Mouse (Mus musculus) MEL (cell line): Measurements from ENCODE around the gene E130308A19Rik.

Source experiments
- CHD2 ChIP-seq: IDR thresholded peaks from 2 replicates; pipeline ENCODE4 v1.6.1; 2011; ENCODE audit warnings: low read length, improper control_type of control experiment
- CTCF ChIP-seq, 3 experiments: IDR thresholded peaks in 2 of 3; conservative IDR thresholded peaks in 1 of 3; 2 replicates each; pipeline ENCODE4 v1.5.1; 2011 to 2012; ENCODE audit warnings: low read length in 3 of 3, low read depth in 2 of 3, mild to moderate bottlenecking in 2 of 3, improper control_type of control experiment in 1 of 3, inconsistent platforms in 1 of 3, mixed read lengths in 1 of 3, moderate library complexity in 1 of 3; ENCODE audit not compliant: control insufficient read depth in 1 of 3, insufficient read depth in 1 of 3, poor library complexity in 1 of 3, severe bottlenecking in 1 of 3
- MYB ChIP-seq: IDR thresholded peaks from 2 replicates; pipeline ENCODE4 v1.6.1; 2011; ENCODE audit warnings: mild to moderate bottlenecking, low read depth, low read length, improper control_type of control experiment
- POLR2A ChIP-seq, 2 experiments: IDR thresholded peaks; 2 replicates each; pipeline ENCODE4 v1.6.1; 2011 to 2012; ENCODE audit warnings: low read length in 2 of 2, mild to moderate bottlenecking in 2 of 2, control low read depth in 1 of 2, improper control_type of control experiment in 1 of 2, low read depth in 1 of 2, moderate library complexity in 1 of 2; ENCODE audit not compliant: control insufficient read depth in 1 of 2, insufficient read depth in 1 of 2, poor library complexity in 1 of 2
- ZC3H11A ChIP-seq: IDR thresholded peaks from 2 replicates; pipeline ENCODE4 v1.6.1; 2012; ENCODE audit warnings: low read depth, mild to moderate bottlenecking, inconsistent platforms, low read length, improper control_type of control experiment
- ZNF384 ChIP-seq: IDR thresholded peaks from 2 replicates; pipeline ENCODE4 v1.6.1; 2012; ENCODE audit warnings: low read depth, mild to moderate bottlenecking, inconsistent platforms, low read length, improper control_type of control experiment

DNA sequence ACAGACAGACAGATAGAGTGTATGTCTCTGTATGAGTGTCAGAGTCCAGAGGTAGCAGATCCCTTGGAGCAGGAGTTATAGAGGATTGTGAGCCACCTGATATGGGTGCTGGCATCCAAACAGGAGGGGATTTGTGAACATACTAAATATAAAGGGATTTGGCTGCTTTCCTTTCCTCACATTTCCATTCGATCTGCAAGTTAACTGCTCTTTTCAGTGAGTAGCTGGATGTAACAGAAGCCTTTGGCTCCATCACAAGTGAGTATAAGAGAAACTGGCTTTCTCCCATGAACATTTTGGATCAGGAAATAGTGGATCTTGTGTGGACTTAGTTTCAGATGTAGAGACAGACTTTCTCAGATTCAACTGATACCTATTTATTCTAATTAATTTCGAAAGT, 44.0 kb downstream of the E130308A19Rik start:
- TF ChIP-seq MYB (no peak), CTCF (IDR thresholded peaks at IDR 0.05 in 2 of 3, conservative IDR thresholded peaks at IDR 0.05 in 1 of 3; ENCODE audit: control insufficient read depth in 1 of 3, insufficient read depth in 1 of 3, low read depth in 2 of 3, low read length in 3 of 3, poor library complexity in 1 of 3, severe bottlenecking in 1 of 3) (no peak), CHD2 (no peak), ZC3H11A (no peak), ZNF384 (no peak), POLR2A (IDR thresholded peaks at IDR 0.05; ENCODE audit: control insufficient read depth in 1 of 2, insufficient read depth in 1 of 2, low read depth in 1 of 2, low read length in 2 of 2, poor library complexity in 1 of 2) (no peak)
